Mouse (Mus musculus) cerebellum, adult 2 months (tissue): ENCODE results near the gene Ptdss2. TPM values are rescaled to one million over a fixed set of nuclear protein-coding genes. Genes with fewer than 3 reads are reported as not detected.

Source experiments
- DNase-seq, 2 experiments: peaks; one replicate each; pipeline ENCODE4 v3.0.0; 2021
- H3K27ac ChIP-seq: fragments of 200-500 bp; 2 replicates; pipeline ENCODE4 v1.5.1; 2012; ENCODE audit warnings: low read length, control low read depth, inconsistent platforms; ENCODE audit not compliant: insufficient read depth
- H3K27me3 ChIP-seq: fragments of 200-500 bp; 2 replicates; pipeline ENCODE4 v1.6.1; 2012; ENCODE audit warnings: inconsistent platforms, mild to moderate bottlenecking, low read length, moderate library complexity; ENCODE audit not compliant: control insufficient read depth, insufficient read depth
- H3K4me1 ChIP-seq: fragments of 200-500 bp; 2 replicates; pipeline ENCODE4 v1.6.1; 2011; ENCODE audit warnings: low read length; ENCODE audit not compliant: control insufficient read depth, insufficient read depth
- H3K4me3 ChIP-seq: fragments of 200-500 bp; replicated peaks from 2 replicates; pipeline ENCODE3; 2011; ENCODE audit warnings: mild to moderate bottlenecking, low read depth, low read length, control low read depth; ENCODE audit not compliant: insufficient read depth
- CTCF ChIP-seq: fragments of 200-500 bp; IDR thresholded peaks from 2 replicates; pipeline ENCODE4 v1.5.1; 2011; ENCODE audit warnings: low read depth, mild to moderate bottlenecking, control low read depth, low read length, moderate library complexity, borderline replicate concordance; ENCODE audit not compliant: insufficient read depth
- POLR2A ChIP-seq: fragments of 200-500 bp; IDR thresholded peaks from 2 replicates; pipeline ENCODE4 v1.6.1; 2011; ENCODE audit warnings: low read length, control low read depth, borderline replicate concordance; ENCODE audit not compliant: insufficient read depth
- WGBS: fragments of 180-500 bp; shearing (Covaris S2); methylation state at CpG from one replicate; pipeline ENCODE4 v1.1.7; 2018; 5-methylcytosine and 5-hydroxymethylcytosine counted together
- polyA plus RNA-seq: library from polyadenylated mRNA; depleted of rRNA; stranded (reverse); fragments of >200 nt; gene quantifications from 2 replicates; pipeline ENCODE4 v1.2.3, GENCODE M21; 2012; rRNA removed

The Ptdss2 gene
- polyA plus RNA-seq, 1 experiment: 64.2 TPM

GRCm38 (mm10) chr7:141194830-141195229, 72.6 kb downstream of the Ptdss2 start:
- H3K27me3 ChIP-seq: no peaks in the 10 kb centered on the region
- no peak overlapping the region for H3K27ac ChIP-seq
- peak; percentile 78 for DNase-seq
- H3K4me1 ChIP-seq: peaks cover 14% of the 10 kb centered on the region
- 2% methylated on average over 28 of the region's 28 CpGs for WGBS
- peak overlapping the region; percentile 70 for H3K4me3 ChIP-seq
- TF ChIP-seq CTCF (no peak), POLR2A (no peak)

GRCm38 (mm10) chr7:141195754-141196153, 73.6 kb downstream of the Ptdss2 start:
- no peak for DNase-seq
- TF ChIP-seq CTCF: no peak
- no peak for TF ChIP-seq POLR2A
- Histone ChIP-seq H3K4me3 (no peak overlapping the region), H3K27me3 (no peaks in the 10 kb centered on the region), H3K4me1 (peaks cover 14% of the 10 kb centered on the region), H3K27ac (no peak overlapping the region)
- 94% methylated on average over 2 of the region's 2 CpGs for WGBS

GRCm38 (mm10) chr7:141196619-141197282, 74.6 kb downstream of the Ptdss2 start:
- Histone ChIP-seq H3K27me3 (no peaks in the 10 kb centered on the region), H3K4me1 (peaks cover 14% of the 10 kb centered on the region), H3K27ac (no peak overlapping the region), H3K4me3 (no peak overlapping the region)
- 86% methylated on average over 8 of the region's 8 CpGs for WGBS
- DNase-seq: no peak
- no peak for TF ChIP-seq POLR2A
- no peak for TF ChIP-seq CTCF

GRCm38 (mm10) chr7:141198121-141198520, 75.9 kb downstream of the Ptdss2 start:
- H3K4me3 ChIP-seq: no peak overlapping the region
- H3K27me3 ChIP-seq: no peaks in the 10 kb centered on the region
- WGBS: 98% methylated on average over 4 of the region's 4 CpGs
- peaks cover 3% of the 10 kb centered on the region; the same call in 1 of the 2 replicates for H3K4me1 ChIP-seq
- H3K27ac ChIP-seq: no peak overlapping the region
- TF ChIP-seq CTCF (no peak), POLR2A (no peak)
- DNase-seq: no peak

GRCm38 (mm10) chr7:141204546-141204945, 82.4 kb downstream of the Ptdss2 start:
- Histone ChIP-seq H3K27ac (no peak overlapping the region), H3K27me3 (no peaks in the 10 kb centered on the region), H3K4me3 (no peak overlapping the region), H3K4me1 (no peaks in the 10 kb centered on the region)
- WGBS: 61% methylated on average over 3 of the region's 3 CpGs
- no peak for DNase-seq
- no peak for TF ChIP-seq CTCF
- TF ChIP-seq POLR2A: no peak

GRCm38 (mm10) chr7:141205504-141205903, 83.3 kb downstream of the Ptdss2 start:
- H3K27me3 ChIP-seq: no peaks in the 10 kb centered on the region
- WGBS: 89% methylated on average over 5 of the region's 5 CpGs
- DNase-seq: no peak
- no peaks in the 10 kb centered on the region for H3K4me1 ChIP-seq
- TF ChIP-seq CTCF: no peak
- TF ChIP-seq POLR2A: no peak
- no peak overlapping the region for H3K4me3 ChIP-seq
- H3K27ac ChIP-seq: no peak overlapping the region

- no peak for TF ChIP-seq POLR2A
- TF ChIP-seq CTCF: no peak
- no peak for DNase-seq
- WGBS: 94% methylated on average over 18 of the region's 18 CpGs
Measured at GRCm38 (mm10) chr7:141206182-141206937, 84.2 kb downstream of the Ptdss2 start.

More at GRCm38 (mm10) chr7:141206182-141206937, 84.2 kb downstream of the Ptdss2 start:
- Histone ChIP-seq H3K4me3 (no peak overlapping the region), H3K27me3 (no peaks in the 10 kb centered on the region), H3K4me1 (no peaks in the 10 kb centered on the region), H3K27ac (no peak overlapping the region)

Other genes with a start within 250 kb of the Ptdss2 start
- 107 and 109 TPM in 2 replicates for gene Psmd13, start 240.4 kb upstream of the Ptdss2 start, polyA plus RNA-seq
- 93.6 and 99.4 TPM in 2 replicates for gene Sirt3, start 240.1 kb upstream of the Ptdss2 start, polyA plus RNA-seq
- 4.9 and 7.9 TPM in 2 replicates for gene Cox8b, start 221.9 kb upstream of the Ptdss2 start, polyA plus RNA-seq
- 0.18 and 0.54 TPM in 2 replicates for gene Nlrp6, start 201.5 kb upstream of the Ptdss2 start, polyA plus RNA-seq
- gene Pgghg, start 181.0 kb upstream of the Ptdss2 start, polyA plus RNA-seq: 5.6 and 6.6 TPM in 2 replicates
- 0.16 TPM in 1 of 2 replicates, not detected in the other for gene Ifitm5, start 172.1 kb upstream of the Ptdss2 start, polyA plus RNA-seq
- not detected in 2 replicates for gene Gm45717, start 166.4 kb upstream of the Ptdss2 start, polyA plus RNA-seq
- gene Ifitm2, start 166.4 kb upstream of the Ptdss2 start, polyA plus RNA-seq: 31.7 and 35.3 TPM in 2 replicates
- 19.9 and 20.0 TPM in 2 replicates for gene Ifitm1, start 155.2 kb upstream of the Ptdss2 start, polyA plus RNA-seq
- gene Ifitm3, start 111.6 kb upstream of the Ptdss2 start, polyA plus RNA-seq: 44.4 and 47.9 TPM in 2 replicates
- 0.56 and 0.87 TPM in 2 replicates for gene Ifitm6, start 104.5 kb upstream of the Ptdss2 start, polyA plus RNA-seq
- not detected in 2 replicates for gene Gm17387, start 93.3 kb upstream of the Ptdss2 start, polyA plus RNA-seq
- gene B4galnt4, start 61.3 kb upstream of the Ptdss2 start, polyA plus RNA-seq: 79.0 and 90.6 TPM in 2 replicates
- 9.6 and 11.2 TPM in 2 replicates for gene Pkp3, start 44.2 kb upstream of the Ptdss2 start, polyA plus RNA-seq
- 2.8 and 4.1 TPM in 2 replicates for gene Sigirr, start 21.8 kb upstream of the Ptdss2 start, polyA plus RNA-seq
- 0.08 TPM in 1 of 2 replicates, not detected in the other for gene Ano9, start 4.6 kb upstream of the Ptdss2 start, polyA plus RNA-seq
- 66.9 and 67.4 TPM in 2 replicates for gene Rnh1, start 50.5 kb downstream of the Ptdss2 start, polyA plus RNA-seq
- 169 and 186 TPM in 2 replicates for gene Hras, start 71.6 kb downstream of the Ptdss2 start, polyA plus RNA-seq
- gene Lrrc56, start 71.8 kb downstream of the Ptdss2 start, polyA plus RNA-seq: 5.6 and 6.3 TPM in 2 replicates
- 0.19 and 0.26 TPM in 2 replicates for gene Lmntd2, start 91.7 kb downstream of the Ptdss2 start, polyA plus RNA-seq
- gene Rassf7, start 93.5 kb downstream of the Ptdss2 start, polyA plus RNA-seq: 5.5 TPM in 2 replicates
- gene Phrf1, start 106.4 kb downstream of the Ptdss2 start, polyA plus RNA-seq: 31.2 and 32.0 TPM in 2 replicates
- 4.7 and 5.6 TPM in 2 replicates for gene Irf7, start 144.1 kb downstream of the Ptdss2 start, polyA plus RNA-seq
- gene Cdhr5, start 154.4 kb downstream of the Ptdss2 start, polyA plus RNA-seq: 0.07 TPM in 1 of 2 replicates, not detected in the other
- gene Sct, start 156.8 kb downstream of the Ptdss2 start, polyA plus RNA-seq: 0.70 and 1.0 TPM in 2 replicates
- gene Drd4, start 169.6 kb downstream of the Ptdss2 start, polyA plus RNA-seq: 0.49 and 0.76 TPM in 2 replicates
- 47.5 and 49.3 TPM in 2 replicates for gene Deaf1, start 205.3 kb downstream of the Ptdss2 start, polyA plus RNA-seq
- 66.7 and 68.3 TPM in 2 replicates for gene Tmem80, start 205.4 kb downstream of the Ptdss2 start, polyA plus RNA-seq
- gene Eps8l2, start 216.5 kb downstream of the Ptdss2 start, polyA plus RNA-seq: 77.3 and 90.4 TPM in 2 replicates